Mouse (Mus musculus) left cerebral cortex, adult 8-10 months (tissue): ENCODE measurements at regions not wholly inside any gene's neighbourhood (a gene's known extent, or its start where the extent isn't known, plus 50 kb on each side); places are given as distances from the start of the nearest gene placed in this dataset.
A peak's percentile ranks its signal among the peaks of the same experiment; 100 is the strongest.

Experiments used
- DNase-seq, 2 experiments: peaks; one replicate each; pipeline ENCODE4 v3.0.0; 2022; ENCODE audit warnings: low spot score in 2 of 2

DNA sequence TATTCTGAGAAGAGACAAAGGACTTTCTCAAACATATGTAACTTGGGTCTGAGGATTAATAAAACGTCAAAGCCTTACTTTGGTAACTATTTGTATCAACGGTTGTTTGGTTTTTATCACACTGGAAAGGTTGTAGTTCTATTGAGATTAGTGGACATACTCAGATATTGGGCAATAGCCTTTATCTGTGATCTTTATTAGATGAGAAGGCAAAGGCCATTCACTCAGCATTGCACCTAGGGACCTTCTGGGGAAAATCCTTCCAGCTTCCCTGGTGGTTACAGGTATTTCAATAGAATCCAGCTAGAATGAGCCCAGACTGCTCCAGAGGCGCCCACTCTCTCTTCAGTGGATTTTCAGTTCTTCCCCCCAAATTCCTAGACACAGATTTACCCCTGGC, 89.6 kb upstream of the Ednrb start:
- no peak for DNase-seq

DNA sequence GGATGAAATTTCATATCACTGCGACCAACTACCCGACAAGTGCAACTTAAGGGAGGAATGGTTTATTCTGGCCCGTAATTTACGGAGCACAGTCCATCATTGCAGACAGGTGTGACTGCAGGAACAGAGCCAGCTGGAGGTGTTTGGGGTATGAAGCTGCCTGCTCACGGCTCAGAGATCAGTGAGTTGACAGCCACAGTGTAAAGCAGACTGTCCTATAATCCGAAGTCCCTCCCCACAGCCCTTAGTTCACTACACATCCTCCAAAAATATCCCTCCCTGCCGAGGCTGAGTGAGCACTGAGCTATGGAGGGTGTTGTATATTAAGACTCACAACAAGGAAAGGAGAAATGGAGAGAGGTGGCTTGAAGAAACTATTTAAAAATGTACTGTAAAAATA, 88.0 kb upstream of the Ednrb start:
- DNase-seq, result no peak

DNA sequence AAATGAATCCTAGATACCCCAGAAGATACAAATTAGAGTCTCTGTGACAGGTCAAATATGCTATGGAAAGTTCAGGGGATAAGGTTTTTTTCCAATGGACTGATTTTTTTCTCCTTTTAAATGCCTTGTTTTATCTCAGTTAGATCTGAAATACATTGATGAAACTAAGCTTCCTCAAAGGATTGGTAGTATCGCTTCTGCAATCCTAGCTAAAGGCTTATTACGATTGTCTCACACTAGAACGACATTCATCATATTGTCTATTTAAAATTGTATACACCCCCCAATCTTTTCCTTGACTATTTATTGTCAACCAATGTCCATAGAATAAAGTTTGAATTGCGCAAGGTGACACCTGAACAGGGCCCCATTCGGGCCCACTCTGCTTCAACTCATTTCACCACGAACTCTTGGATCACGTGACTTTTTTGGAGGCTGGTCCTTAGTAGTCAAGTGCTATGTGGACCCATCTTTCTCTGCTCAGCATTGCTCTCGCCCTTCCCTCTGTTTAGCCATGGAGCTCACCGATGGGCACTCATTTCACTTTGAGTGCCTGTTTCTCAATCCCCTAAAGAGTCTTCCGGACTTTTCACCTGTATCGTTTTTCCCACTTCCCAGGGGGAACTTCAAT, 85.6 kb upstream of the Ednrb start:
- no peak for DNase-seq

DNA sequence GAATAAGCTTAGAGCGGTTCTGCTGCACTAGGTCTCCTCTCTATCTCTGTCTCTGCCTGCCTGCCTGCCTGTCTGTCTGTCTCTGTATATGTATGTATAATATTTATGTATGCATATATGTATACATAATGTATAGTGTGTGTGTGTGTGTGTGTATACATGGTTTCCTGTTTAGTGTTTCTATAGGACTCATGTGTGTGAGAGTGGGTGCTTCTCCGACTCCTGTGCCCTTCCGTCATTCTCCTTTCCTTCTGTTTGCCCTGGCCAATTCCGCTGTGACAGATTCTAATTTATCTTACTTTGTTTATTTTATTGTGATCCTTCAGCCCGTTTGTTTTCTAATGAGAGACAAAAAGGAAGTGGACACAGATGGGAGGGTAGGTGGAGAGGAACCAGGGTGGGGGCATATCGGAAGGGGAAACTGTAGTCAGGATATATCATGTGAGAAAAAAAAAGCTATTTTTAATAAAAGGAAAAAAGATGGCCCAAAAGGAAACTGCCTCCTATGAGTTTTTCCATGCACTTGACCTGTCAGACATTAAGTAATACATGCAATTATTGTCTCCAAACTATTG, 85.0 kb upstream of the Ednrb start:
- no peak for DNase-seq

DNA sequence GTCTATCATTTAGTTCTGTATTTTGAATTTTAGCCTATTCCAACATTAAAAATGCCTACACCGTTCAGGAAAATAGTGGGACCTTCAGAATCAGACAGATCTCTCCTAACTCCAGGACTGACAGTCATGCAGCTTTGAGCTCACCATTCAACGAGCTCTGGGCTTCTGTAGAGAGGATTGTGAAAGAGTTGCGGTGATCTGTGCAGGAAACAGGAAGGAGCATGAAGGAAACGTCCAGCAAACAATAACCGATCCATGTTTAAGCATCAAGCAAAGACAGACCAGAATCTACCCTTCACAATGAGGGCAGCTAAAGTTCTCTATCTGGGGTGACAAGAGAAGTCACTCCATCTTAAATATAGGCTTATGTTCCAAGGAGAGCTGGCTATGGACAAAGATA, 76.0 kb upstream of the Ednrb start:
- DNase-seq, result no peak

DNA sequence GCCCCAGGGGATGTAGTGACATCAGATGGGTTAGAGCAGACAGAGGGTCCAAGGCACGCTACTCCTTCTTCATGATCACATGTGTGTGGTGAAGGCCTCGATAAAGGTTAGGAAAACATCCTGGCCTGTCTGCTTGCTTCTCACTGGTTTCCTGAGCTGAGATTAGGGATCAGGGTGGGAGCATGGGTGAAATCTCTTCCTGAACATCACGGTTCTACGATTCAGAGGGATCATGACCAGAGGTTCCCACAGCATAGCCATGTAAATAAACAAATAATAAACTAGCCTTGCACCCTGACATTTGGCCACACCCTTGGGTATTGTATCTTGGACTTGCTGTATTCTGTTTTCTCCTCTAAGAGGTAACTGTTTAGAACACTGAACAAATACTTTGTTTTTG, 75.2 kb upstream of the Ednrb start:
- DNase-seq, result no peak

DNA sequence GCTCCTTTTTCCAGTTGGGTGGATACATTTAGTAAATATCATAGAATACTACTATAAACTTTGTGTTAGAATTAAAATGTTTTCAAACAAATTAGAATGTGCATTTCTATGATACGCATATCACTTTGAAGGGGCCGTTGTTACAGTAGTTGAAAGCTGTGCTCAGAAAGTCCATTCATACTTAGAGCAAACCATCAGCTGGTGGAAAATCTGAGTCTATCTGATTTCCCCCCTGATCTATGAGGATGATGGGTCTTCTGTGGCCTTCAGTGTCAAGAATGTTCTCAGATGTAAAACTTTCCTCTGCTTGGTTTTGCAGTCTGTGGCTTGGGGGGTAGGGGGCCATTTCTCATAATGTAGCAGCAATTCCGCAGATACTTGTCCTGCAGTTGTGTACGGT, 69.3 kb upstream of the Ednrb start:
- DNase-seq, result no peak

DNA sequence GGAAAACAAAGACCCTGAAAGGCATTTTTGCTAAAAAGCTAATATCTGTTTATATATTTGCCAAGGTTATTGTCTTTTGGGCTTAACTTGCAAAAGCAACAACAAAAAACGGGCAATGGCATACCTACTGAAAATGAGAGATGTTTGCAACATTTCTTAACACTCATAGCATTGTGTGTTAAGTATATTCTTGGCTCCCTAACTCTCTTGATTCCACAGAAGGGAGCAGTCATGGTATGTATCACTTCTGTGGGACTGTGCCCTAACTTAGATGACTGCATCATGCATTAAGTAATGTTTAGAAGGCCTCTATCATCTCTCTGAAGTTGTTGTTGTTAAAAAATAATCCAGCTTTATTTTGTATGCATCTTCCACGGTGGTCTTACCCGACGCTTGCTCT, 67.5 kb upstream of the Ednrb start:
- DNase-seq, result no peak

DNA sequence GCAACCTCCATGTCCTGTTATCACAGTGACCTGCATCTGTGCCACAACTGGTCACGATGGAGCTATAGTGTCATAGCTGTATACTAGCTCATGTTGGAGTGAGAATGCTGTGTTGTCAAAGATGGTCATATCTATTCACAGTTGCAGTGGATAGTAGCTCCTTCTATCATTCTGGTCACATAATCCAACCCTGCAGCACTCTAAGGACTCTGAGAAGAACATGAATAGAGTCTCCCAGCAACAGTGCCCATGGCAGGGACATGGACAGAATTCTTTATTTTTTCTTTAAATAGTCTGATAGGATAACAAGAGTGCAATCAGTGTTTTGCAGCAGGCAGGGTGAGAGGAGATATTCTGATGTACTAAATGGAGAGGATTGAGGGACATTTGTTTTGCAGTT, 67.1 kb upstream of the Ednrb start:
- no peak for DNase-seq

DNA sequence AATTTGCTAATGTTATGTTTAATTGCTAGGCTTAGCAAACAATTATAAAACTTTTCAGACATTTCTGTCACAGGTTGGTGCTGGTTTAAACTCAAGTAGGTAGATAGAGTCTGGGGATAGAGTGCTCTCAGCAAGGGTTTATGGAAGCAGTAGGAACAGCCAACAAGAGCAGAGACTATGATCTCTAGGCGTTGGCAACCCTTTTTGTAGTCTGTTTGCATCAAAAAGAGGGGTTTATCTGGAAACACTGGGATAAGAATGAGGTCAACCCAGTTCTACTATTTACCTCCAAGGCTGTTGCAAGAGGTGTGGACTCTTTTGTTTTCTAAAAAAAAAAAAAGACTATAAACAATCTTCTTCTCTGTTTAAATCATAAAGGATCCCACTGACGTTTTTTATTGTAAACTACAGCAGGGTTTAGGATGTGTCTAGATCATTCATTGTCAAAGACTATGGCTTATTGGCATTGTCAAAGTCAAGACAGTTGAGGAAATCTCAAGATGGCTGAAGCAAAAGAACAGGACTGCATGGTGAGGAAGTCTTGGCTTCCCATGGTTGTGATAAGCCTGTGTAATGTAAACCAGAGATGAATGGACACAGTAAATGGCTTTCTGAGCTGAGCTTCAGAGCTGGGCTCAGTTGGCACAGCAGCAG, 62.3 kb upstream of the Ednrb start:
- DNase-seq, result no peak

DNA sequence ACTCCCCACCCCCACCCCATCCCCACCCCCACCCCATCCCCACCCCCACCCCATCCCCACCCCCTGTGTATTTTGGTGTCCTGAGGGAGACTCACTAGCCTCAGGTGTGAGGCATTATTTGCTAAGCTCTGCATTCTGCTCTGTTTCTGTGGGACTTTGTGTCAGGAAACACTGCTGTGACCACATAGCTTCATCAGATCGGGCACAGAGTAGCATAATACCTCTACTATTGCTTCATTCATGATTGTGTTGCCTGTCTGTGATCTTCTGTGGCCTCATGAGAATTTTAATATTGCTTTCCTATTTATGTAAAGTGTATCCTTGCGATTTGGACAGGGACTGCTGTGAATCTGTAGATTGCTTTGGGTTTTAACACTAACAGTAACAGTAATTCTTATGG, 56.6 kb upstream of the Ednrb start:
- no peak for DNase-seq

DNA sequence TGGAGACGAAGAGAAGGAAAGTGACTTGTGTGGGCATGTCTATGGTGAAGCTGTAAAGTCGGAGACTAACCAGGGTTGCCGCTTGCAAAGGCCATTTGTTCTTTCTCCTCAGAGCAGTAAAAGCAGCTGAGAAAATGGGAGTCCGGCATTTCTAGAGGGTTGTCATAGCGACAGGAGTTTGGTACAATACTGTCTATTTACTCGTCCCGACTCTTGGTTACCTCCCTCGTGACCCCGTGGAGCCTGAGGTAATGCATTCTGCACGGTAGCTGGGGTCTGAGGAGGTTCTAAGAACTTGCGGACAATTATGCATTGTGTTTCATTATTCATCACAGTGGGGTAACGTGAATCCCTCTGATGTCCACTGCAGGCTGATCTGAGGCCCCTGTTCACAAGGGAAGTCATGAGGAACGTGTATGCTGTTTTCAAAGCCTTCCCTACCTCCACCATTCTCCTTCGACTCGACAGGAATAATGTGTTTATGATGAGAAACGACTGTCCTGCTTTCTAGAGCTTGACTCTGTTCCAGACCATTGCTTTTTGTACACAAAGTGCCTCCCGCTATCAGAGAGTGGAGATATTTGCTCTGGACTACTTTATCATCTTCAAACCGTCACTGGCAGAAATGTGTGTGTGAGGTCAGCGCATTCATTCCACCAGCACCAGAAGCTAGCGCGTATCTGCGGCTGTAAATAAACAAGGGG, 55.1 kb upstream of the Ednrb start:
- DNase-seq, result peak in 1 of 2 experiments; percentile 6

DNA sequence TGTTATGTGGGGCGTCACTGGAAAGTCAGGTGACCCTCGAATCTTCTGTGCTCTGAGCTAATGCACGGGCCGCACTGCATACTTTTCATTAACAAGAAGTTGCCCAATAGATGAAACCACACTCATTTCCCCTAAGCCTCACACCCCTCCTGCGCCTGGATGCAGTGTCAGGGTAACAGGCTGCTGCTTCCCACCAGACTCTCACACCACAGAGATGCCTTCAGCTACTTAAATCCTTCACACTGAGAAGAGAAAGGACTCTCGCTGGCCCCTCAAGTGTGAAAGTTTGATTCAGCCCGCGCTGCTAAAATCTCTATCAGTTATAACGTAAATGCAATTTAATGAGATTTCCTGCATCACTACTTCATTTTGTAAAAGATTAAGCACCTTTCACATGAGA, 54.5 kb upstream of the Ednrb start:
- DNase-seq, result no peak

DNA sequence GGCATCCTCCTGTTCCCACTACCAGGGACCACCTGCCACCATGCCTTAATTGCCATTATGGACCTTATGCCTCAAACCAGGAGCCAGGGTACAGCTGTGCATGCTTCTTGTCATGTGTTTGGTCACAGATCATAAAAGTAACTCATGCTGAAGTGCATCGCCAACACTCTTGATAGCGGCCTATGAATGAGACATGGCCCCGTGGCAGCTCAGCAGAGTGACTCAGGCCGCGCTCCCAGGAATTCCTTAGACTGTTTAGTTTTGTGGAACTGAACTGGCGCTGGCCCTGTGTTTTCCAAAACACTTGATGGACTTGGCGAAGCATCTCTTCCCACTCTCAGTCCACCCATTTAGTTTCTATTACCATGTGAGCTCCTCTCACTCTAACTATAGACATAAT, 51.1 kb upstream of the Ednrb start:
- DNase-seq, result no peak
